Mouse (Mus musculus) hindbrain, embryonic 16.5 days (tissue): ENCODE data around the gene Morn3. TPM values are rescaled to one million over a fixed set of nuclear protein-coding genes. Genes with fewer than 3 reads are reported as not detected.

Experiments used
- ATAC-seq: fragments of 200-750 bp; cut with Nextera tagmentation; 2 replicates; pipeline ENCODE4 v1.8.0; 2017; ENCODE audit warnings: moderate TSS enrichment, moderate library complexity
- H3K27ac ChIP-seq: fragments of 300-500 bp; sonication (generic); 2 replicates; pipeline ENCODE4 v1.5.1; 2014; ENCODE audit warnings: low read depth, mild to moderate bottlenecking, control low read depth, low read length, moderate library complexity
- H3K27me3 ChIP-seq: fragments of 300-500 bp; sonication (generic); replicated peaks from 2 replicates; pipeline ENCODE4 v1.6.1; 2014; ENCODE audit warnings: low read length; ENCODE audit not compliant: control insufficient read depth, insufficient read depth
- H3K36me3 ChIP-seq: fragments of 300-500 bp; sonication (generic); 2 replicates; pipeline ENCODE4 v1.6.1; 2014; ENCODE audit warnings: mild to moderate bottlenecking, low read length, moderate library complexity, mixed read lengths; ENCODE audit not compliant: control insufficient read depth, insufficient read depth
- H3K4me1 ChIP-seq: fragments of 300-500 bp; sonication (generic); 2 replicates; pipeline ENCODE4 v1.6.1; 2014; ENCODE audit warnings: low read depth, low read length; ENCODE audit not compliant: control insufficient read depth, insufficient read depth
- H3K4me2 ChIP-seq: fragments of 300-500 bp; sonication (generic); 2 replicates; pipeline ENCODE4 v1.6.1; 2014; ENCODE audit warnings: mild to moderate bottlenecking, low read length, control low read depth, moderate library complexity
- H3K4me3 ChIP-seq: fragments of 300-500 bp; sonication (generic); 2 replicates; pipeline ENCODE4 v1.5.1; 2014; ENCODE audit warnings: mild to moderate bottlenecking, low read length, control low read depth, moderate library complexity
- H3K9ac ChIP-seq: fragments of 300-500 bp; sonication (generic); 2 replicates; pipeline ENCODE4 v1.6.1; 2014; ENCODE audit warnings: low read depth, mild to moderate bottlenecking, control low read depth, low read length, moderate library complexity
- H3K9me3 ChIP-seq: fragments of 300-500 bp; sonication (generic); 2 replicates; pipeline ENCODE4 v1.6.1; 2014; ENCODE audit warnings: mild to moderate bottlenecking, low read length, moderate library complexity; ENCODE audit not compliant: control insufficient read depth
- WGBS: fragments of 180-500 bp; shearing (Covaris S2); extraction: QIAGEN DNeasy Blood & Tissue Kit; methylation state at CpG from one replicate; pipeline ENCODE4 v1.1.7; 2014; 5-methylcytosine and 5-hydroxymethylcytosine counted together
- polyA plus RNA-seq: library from polyadenylated mRNA; unstranded; fragments of >200 nt; fragmentation: Nextera tagmentation; extraction: Ambion mirVana; gene quantifications from 2 replicates; pipeline ENCODE4 v1.2.1, GENCODE M21; 2015

Gene Morn3
- polyA plus RNA-seq, 1 experiment from 2014 or later: 0.81 TPM

DNA sequence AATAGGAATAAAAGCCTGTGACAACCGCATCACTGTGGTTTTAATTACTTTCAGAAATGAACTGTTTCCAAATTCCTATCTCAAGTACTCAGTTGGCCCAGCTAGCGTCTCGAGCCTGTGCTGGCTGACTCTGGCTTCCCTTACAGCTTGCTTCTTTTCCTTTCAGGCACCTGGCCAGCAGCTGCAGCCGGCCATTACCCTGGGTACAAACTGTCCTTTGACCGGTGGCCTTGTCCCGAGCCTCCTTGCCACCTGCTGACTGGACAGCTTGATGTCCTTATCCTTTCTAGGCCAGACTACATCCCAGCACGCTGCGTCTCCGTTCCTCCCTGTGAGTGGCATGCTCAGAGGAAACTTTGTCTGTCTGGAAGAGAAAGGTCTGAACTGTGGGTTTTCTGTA lies 4.1 kb upstream of the Morn3 start:
- H3K27me3 ChIP-seq: no peaks in the 10 kb centered on the region
- H3K4me3 ChIP-seq: no peak overlapping the region
- 73% methylated on average over 9 of the region's 9 CpGs for WGBS
- H3K4me1 ChIP-seq: no peaks in the 10 kb centered on the region; the same call in 1 of the 2 replicates
- no peaks in the 10 kb centered on the region for H3K36me3 ChIP-seq
- no peak overlapping the region for H3K9ac ChIP-seq
- no peak overlapping the region for H3K27ac ChIP-seq
- H3K9me3 ChIP-seq: no peaks in the 10 kb centered on the region
- no peak for ATAC-seq
- H3K4me2 ChIP-seq: no peak overlapping the region

DNA sequence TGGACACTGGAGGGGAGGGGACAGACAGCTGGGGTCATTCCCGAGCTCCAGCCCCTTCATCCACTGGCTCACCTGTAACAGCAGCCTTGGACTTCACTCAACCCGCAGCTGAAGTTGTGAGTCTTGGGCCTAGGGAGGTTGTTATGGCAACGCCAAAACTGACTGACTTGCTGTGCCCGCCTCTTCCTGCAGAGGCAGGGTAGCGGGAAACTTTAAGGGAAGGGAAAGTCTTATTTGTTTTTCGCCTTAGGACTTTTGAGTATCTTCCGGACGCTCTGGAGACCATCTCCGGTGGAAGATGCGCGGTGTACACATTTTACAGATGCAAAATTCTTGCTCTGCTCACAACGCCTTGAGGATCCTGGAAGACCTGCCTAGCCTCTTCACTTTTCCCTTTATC lies 2.5 kb upstream of the Morn3 start:
- Histone ChIP-seq H3K4me3 (no peak overlapping the region), H3K36me3 (no peaks in the 10 kb centered on the region), H3K27me3 (no peaks in the 10 kb centered on the region), H3K27ac (no peak overlapping the region), H3K4me2 (peak overlapping the region; percentile 41), H3K9ac (no peak overlapping the region), H3K4me1 (no peaks in the 10 kb centered on the region; the same call in 1 of the 2 replicates), H3K9me3 (no peaks in the 10 kb centered on the region)
- WGBS: 6% methylated on average over 12 of the region's 12 CpGs
- peak; percentile 50; the same call in 1 of the 2 replicates for ATAC-seq

DNA sequence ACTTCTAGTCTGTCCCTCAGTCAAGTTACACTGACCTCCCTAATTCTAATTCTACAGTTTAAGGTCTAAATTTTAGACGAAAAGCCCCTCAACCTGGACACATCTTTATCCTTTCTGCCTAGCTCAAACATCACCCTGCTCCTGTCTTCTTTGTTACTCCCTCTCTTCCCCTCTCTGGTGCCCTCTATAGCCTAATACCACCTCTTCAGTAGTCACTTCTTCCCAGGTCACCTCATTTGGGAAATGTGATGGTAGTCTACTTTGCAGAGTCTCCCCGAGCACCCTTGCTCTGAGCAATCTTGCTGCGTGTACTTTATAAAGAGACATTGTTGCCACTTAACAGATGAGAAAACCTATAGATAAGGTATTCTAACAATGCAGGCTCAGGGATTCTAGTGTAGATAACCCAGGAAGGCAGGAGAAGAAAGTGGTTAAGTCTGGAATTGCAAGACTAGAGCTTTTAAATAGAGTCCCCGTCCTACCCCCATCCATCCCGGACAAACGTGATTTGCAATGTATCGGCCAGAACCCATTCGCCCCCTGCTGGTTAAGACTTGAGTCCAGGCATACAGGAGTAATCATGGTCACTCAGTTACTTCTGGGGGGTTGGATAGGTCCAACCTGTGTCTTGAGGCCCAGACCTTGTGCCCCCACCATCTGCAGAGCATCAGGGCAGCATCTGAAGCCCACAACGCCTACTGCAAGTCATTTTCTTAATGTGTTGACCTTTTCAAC lies 1.1 kb downstream of the Morn3 start:
- H3K36me3 ChIP-seq: no peaks in the 10 kb centered on the region
- 39% methylated on average over 9 of the region's 9 CpGs for WGBS
- H3K27me3 ChIP-seq: no peaks in the 10 kb centered on the region; the same call in 1 of the 2 replicates
- 0 out of 2 replicates have a peak, but pooled peaks have one; percentile 50 for ATAC-seq
- H3K4me1 ChIP-seq: no peaks in the 10 kb centered on the region; the same call in 1 of the 2 replicates
- no peaks in the 10 kb centered on the region for H3K9me3 ChIP-seq
- no peak overlapping the region for H3K4me3 ChIP-seq
- no peak overlapping the region for H3K4me2 ChIP-seq
- H3K27ac ChIP-seq: no peak overlapping the region
- no peak overlapping the region for H3K9ac ChIP-seq

DNA sequence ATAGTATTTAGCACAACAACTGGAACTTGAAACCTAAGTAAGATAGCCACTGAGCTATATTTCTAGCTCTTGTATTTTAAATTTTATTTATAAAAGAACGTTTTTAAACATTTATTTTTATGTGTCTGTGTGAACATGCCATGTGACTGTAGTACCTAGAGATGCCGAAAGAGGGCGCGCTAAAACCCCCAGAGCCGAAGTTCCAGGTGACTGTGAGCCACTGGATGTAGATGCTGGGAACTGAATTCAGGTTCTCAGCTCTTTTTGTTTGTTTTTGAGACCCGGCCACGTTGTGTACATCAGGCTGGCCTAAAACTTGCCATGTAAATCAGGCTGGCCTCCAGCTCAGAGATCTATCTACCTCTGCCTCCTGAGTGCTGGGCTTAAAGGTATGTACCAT lies 3.0 kb downstream of the Morn3 start:
- 22% methylated on average over 7 of the region's 7 CpGs for WGBS
- Histone ChIP-seq H3K4me3 (no peak overlapping the region), H3K4me2 (no peak overlapping the region), H3K27ac (no peak overlapping the region), H3K27me3 (no peaks in the 10 kb centered on the region; the same call in 1 of the 2 replicates), H3K9ac (no peak overlapping the region), H3K36me3 (no peaks in the 10 kb centered on the region), H3K9me3 (no peaks in the 10 kb centered on the region), H3K4me1 (0 out of 2 replicates have a peak, but pooled peaks cover 2% of the 10 kb centered on the region)
- ATAC-seq: no peak

DNA sequence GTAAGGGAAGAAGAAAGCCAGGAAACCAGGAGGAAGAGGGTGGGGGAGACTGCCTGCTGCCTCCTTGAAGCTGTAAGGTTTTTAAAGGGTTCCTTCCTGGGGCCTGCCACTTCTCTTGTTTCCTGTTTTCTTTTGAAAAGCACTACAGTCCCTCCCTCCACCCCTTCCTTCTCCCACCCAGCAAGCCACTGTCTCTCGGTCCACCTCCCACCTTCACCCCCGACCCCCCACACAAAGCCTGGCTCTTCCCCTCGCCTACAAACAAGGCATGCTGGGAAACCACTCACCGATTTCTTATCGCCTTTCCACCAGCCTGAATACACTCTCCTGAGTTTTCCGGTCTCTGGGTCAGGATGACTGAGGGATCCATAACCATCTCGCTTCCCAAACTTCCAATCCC lies 6.0 kb downstream of the Morn3 start:
- Histone ChIP-seq H3K36me3 (no peaks in the 10 kb centered on the region), H3K9me3 (no peaks in the 10 kb centered on the region), H3K27ac (no peak overlapping the region), H3K9ac (no peak overlapping the region), H3K4me1 (0 out of 2 replicates have a peak, but pooled peaks cover 2% of the 10 kb centered on the region), H3K4me3 (no peak overlapping the region), H3K27me3 (no peaks in the 10 kb centered on the region; the same call in 1 of the 2 replicates), H3K4me2 (no peak overlapping the region)
- ATAC-seq: no peak
- 60% methylated on average over 7 of the region's 7 CpGs for WGBS

DNA sequence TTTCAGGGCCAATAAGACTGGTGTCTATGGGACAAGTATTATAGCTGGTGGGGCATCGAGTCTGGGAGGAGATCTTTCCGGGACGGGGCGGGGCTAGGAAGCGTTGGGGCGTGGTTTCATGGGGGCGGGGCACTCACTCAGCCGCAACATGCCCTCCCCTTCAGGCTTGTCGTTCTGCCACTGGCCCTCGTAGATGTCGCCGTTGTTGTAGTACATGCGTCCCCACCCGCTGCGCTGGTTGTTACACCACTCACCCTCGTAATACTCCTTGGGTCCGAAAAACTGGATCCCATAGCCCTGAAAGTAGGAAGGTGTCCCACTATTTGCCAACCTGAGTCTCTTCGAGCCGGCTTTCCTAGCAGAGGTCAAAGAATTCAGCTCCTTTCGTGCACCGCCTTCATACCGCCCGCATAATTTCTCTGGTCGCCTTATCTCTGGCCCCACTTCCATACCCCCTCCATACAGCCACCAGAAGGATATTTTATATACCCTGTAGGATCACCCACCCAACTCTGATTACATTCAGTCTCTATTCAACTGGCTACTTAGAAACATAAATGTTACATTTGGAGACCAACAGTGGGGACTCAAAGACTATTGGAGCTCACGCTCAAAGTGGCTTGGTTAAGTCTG lies 7.6 kb downstream of the Morn3 start:
- peak overlapping the region; percentile 52 for H3K4me2 ChIP-seq
- H3K4me3 ChIP-seq: peak overlapping the region; percentile 21
- ATAC-seq: no peak
- H3K9me3 ChIP-seq: no peaks in the 10 kb centered on the region
- no peaks in the 10 kb centered on the region; the same call in 1 of the 2 replicates for H3K27me3 ChIP-seq
- H3K4me1 ChIP-seq: peaks cover 2% of the 10 kb centered on the region; the same call in 1 of the 2 replicates
- no peak overlapping the region for H3K27ac ChIP-seq
- no peaks in the 10 kb centered on the region for H3K36me3 ChIP-seq
- H3K9ac ChIP-seq: no peak overlapping the region
- WGBS: 6% methylated on average over 25 of the region's 25 CpGs

DNA sequence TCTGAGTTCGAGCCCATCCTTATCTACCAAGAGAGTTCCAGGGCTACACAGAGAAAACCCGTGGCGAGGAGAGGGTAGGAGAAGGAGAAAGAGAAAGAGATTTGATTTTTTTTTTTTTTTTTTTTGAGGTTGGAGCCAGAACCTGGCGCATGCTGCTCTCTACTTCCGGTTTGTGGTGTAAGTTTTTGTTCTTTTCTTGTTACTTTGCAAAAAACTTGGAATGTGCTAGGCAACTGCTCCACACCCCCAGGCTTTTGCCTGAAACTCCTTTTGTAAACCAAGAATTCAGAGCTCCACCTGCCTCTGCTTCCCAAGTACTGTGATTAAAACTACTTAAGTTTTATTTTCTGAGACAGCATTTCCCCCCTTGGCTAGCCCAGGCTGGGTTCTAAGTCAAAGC lies 8.7 kb downstream of the Morn3 start:
- H3K4me1 ChIP-seq: peaks cover 2% of the 10 kb centered on the region; the same call in 1 of the 2 replicates
- H3K27ac ChIP-seq: no peak overlapping the region
- no peaks in the 10 kb centered on the region; the same call in 1 of the 2 replicates for H3K27me3 ChIP-seq
- H3K9ac ChIP-seq: no peak overlapping the region
- no peak overlapping the region for H3K4me3 ChIP-seq
- ATAC-seq: no peak
- H3K36me3 ChIP-seq: no peaks in the 10 kb centered on the region
- no peak overlapping the region for H3K4me2 ChIP-seq
- WGBS: 89% methylated on average over 5 of the region's 5 CpGs
- no peaks in the 10 kb centered on the region for H3K9me3 ChIP-seq

DNA sequence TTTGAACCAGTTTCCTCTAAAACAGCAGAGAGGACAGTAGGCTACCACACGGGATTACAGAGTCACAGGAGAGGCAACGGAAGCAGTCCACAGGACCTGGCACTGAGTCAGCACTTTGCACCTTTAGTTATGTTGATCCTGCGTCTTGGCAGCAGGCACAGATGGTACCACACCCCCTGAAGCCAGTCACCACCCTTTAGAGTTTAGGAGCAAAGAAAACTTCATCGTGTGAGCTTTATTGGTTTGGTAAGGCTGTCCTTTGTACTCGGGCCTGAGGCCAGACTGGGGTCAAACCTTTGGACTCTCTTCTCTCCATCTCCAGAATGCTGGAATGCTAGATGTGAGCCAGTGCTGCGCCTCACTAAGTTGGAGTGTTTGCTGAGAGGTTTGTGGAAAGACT lies 11.3 kb downstream of the Morn3 start:
- H3K27me3 ChIP-seq: no peaks in the 10 kb centered on the region; the same call in 1 of the 2 replicates
- no peak overlapping the region for H3K27ac ChIP-seq
- H3K9me3 ChIP-seq: no peaks in the 10 kb centered on the region
- H3K4me1 ChIP-seq: peaks cover 2% of the 10 kb centered on the region; the same call in 1 of the 2 replicates
- no peak overlapping the region for H3K4me2 ChIP-seq
- no peak overlapping the region for H3K4me3 ChIP-seq
- peaks cover 4% of the 10 kb centered on the region for H3K36me3 ChIP-seq
- ATAC-seq: no peak
- 32% methylated on average over 6 of the region's 6 CpGs for WGBS
- H3K9ac ChIP-seq: no peak overlapping the region

DNA sequence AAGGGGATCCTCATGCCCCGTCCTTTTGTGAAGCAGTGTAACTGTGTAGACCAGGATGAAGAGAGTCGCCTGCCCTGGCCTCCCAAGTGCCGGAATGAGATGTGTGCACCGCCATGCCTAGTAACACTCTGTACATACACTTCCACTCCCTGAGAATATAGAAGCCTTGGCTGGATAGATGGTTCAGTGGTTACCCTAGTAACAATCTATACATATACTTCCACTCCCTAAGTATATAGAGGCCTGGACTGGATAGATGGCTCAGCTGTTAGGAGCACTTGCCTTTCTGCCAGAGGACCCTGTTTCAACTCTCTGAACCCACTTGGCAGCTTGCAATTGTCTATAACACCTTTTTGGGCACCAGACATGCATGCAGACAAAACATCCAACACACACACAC lies 11.7 kb downstream of the Morn3 start:
- Histone ChIP-seq H3K9me3 (no peaks in the 10 kb centered on the region), H3K27ac (no peak overlapping the region), H3K36me3 (peaks cover 4% of the 10 kb centered on the region), H3K4me2 (no peak overlapping the region), H3K4me3 (no peak overlapping the region), H3K9ac (no peak overlapping the region), H3K27me3 (no peaks in the 10 kb centered on the region), H3K4me1 (peaks cover 2% of the 10 kb centered on the region; the same call in 1 of the 2 replicates)
- WGBS: 91% methylated on average over 4 of the region's 4 CpGs
- ATAC-seq: no peak
